Mouse (Mus musculus) spleen, postnatal 0 days (tissue): ENCODE measurements around the gene Pcsk6. TPM values are rescaled to one million over a fixed set of nuclear protein-coding genes. Genes with fewer than 3 reads are reported as not detected.

ENCODE experiments used
- polyA plus RNA-seq: library from polyadenylated mRNA; unstranded; fragments of >200 nt; fragmentation: Nextera tagmentation; extraction: Ambion mirVana; gene quantifications from 2 replicates; pipeline ENCODE4 v1.2.1, GENCODE M21; 2015

The Pcsk6 gene
- polyA plus RNA-seq, result 2.5 and 2.6 TPM in 2 replicates

GRCm38 (mm10) chr7:65861591-65862472, at the start of gene Pcsk6:
Pcsk6 (plus strand) TSS chr7:65861734.

GRCm38 (mm10) chr7:66043552-66044459, 182.3 kb downstream of the Pcsk6 start, which contains the start of gene Gm45213:
Gm45213 (plus strand) TSS chr7:66043602.

GRCm38 (mm10) chr7:66058703-66059102, 197.2 kb downstream of the Pcsk6 start, which contains the start of gene Snrpa1:
Snrpa1 (plus strand) TSS chr7:66059003.

GRCm38 (mm10) chr7:66079364-66080230, 218.1 kb downstream of the Pcsk6 start, which contains the start of gene Selenos:
Selenos (plus strand) TSS chr7:66079649.

Other genes starting within 250 kb of the Pcsk6 start
- gene Tarsl2, start 216.8 kb upstream of the Pcsk6 start, polyA plus RNA-seq, result 15.3 and 17.5 TPM in 2 replicates
- gene Tm2d3, start 170.6 kb upstream of the Pcsk6 start, polyA plus RNA-seq, result 38.5 and 41.4 TPM in 2 replicates
- gene Gm45213, start 181.9 kb downstream of the Pcsk6 start, polyA plus RNA-seq, result not detected in 2 replicates
- 101 and 117 TPM in 2 replicates for gene Snrpa1, start 197.3 kb downstream of the Pcsk6 start, polyA plus RNA-seq
- gene Selenos, start 217.9 kb downstream of the Pcsk6 start, polyA plus RNA-seq, result 54.5 and 68.4 TPM in 2 replicates
- 11.2 and 11.6 TPM in 2 replicates for gene Chsy1, start 247.8 kb downstream of the Pcsk6 start, polyA plus RNA-seq